Mouse (Mus musculus) c-Kit-negative CD71-positive TER-119-positive erythroid progenitor cells, embryonic 14.5 days (primary cell): ENCODE results near the gene Palm3.
"Not testable (repeated sequence)": the region's sequence is repeated elsewhere in the genome, so short reads cannot be mapped to it uniquely, and the experiment has no call there.

Source experiments
- DNase-seq: peaks from one replicate; pipeline ENCODE4 v3.0.0-alpha.2; 2013; ENCODE audit warnings: low read depth, low spot score

Gene Palm3

GRCm38 (mm10) chr8:83997511-83998141 is 23.6 kb upstream of the Palm3 start, which contains the start of gene Samd1:
Samd1 (plus strand) TSS chr8:83997672.
- peak; percentile 44 for DNase-seq

GRCm38 (mm10) chr8:83998231-83999056 is 22.8 kb upstream of the Palm3 start:
- DNase-seq: peak; percentile 47

GRCm38 (mm10) chr8:83999057-83999705 is 22.1 kb upstream of the Palm3 start:
- DNase-seq: no peak

GRCm38 (mm10) chr8:83999825-84000224 is 21.4 kb upstream of the Palm3 start:
- no peak for DNase-seq

GRCm38 (mm10) chr8:84001281-84002000 is 19.8 kb upstream of the Palm3 start, which contains the start of gene 1700067K01Rik:
1700067K01Rik (plus strand) TSS chr8:84001502.
- DNase-seq: no peak

- DNase-seq: no peak
Observed at GRCm38 (mm10) chr8:84002957-84003611, 18.2 kb upstream of the Palm3 start.

- no peak for DNase-seq
Observed at GRCm38 (mm10) chr8:84003612-84004246, 17.5 kb upstream of the Palm3 start.

GRCm38 (mm10) chr8:84004533-84005201 is 16.6 kb upstream of the Palm3 start:
- peak; percentile 75 for DNase-seq

- not testable (repeated sequence) for DNase-seq
Observed at GRCm38 (mm10) chr8:84005502-84005901, 15.8 kb upstream of the Palm3 start.

GRCm38 (mm10) chr8:84008362-84008761 is 12.9 kb upstream of the Palm3 start:
- no peak for DNase-seq

GRCm38 (mm10) chr8:84009876-84010275 is 11.4 kb upstream of the Palm3 start:
- peak; percentile 54 for DNase-seq

GRCm38 (mm10) chr8:84010625-84011611 is 10.4 kb upstream of the Palm3 start:
- no peak for DNase-seq

GRCm38 (mm10) chr8:84011705-84012498 is 9.4 kb upstream of the Palm3 start, which contains the start of gene 2210011C24Rik:
2210011C24Rik (minus strand) TSS chr8:84012171.
- no peak for DNase-seq

GRCm38 (mm10) chr8:84012499-84013165 is 8.6 kb upstream of the Palm3 start:
- DNase-seq: no peak

- no peak for DNase-seq
Observed at GRCm38 (mm10) chr8:84015833-84016232, 5.4 kb upstream of the Palm3 start.

GRCm38 (mm10) chr8:84019738-84020137 is 1.5 kb upstream of the Palm3 start:
- DNase-seq: no peak

GRCm38 (mm10) chr8:84021569-84021968 is 298 bp downstream of the Palm3 start:
- no peak for DNase-seq
